Mouse (Mus musculus) splenic B cell, adult 2 months (primary cell): ENCODE measurements around the gene Pttg1ip.

Experiments used
- DNase-seq: peaks from one replicate; pipeline ENCODE4 v3.0.0-alpha.2; 2011; ENCODE audit warnings: low read depth, low spot score
- H3K27me3 ChIP-seq: 2 replicates; pipeline ENCODE4 v1.6.1; 2012; ENCODE audit warnings: mild to moderate bottlenecking, low read length, moderate library complexity, mixed read lengths; ENCODE audit not compliant: control insufficient read depth, poor library complexity, insufficient read depth, severe bottlenecking
- H3K36me3 ChIP-seq: 2 replicates; pipeline ENCODE4 v1.6.1; 2012; ENCODE audit warnings: mild to moderate bottlenecking, low read length, moderate library complexity, mixed read lengths; ENCODE audit not compliant: control insufficient read depth, poor library complexity, insufficient read depth, severe bottlenecking

The Pttg1ip gene

GRCm38 (mm10) chr10:77626591-77626990, 45.1 kb downstream of the Pttg1ip start:
- Histone ChIP-seq H3K27me3 (no peaks in the 10 kb centered on the region), H3K36me3 (peaks cover 5% of the 10 kb centered on the region; the same call in 1 of the 2 replicates)
- DNase-seq, result no peak

DNA sequence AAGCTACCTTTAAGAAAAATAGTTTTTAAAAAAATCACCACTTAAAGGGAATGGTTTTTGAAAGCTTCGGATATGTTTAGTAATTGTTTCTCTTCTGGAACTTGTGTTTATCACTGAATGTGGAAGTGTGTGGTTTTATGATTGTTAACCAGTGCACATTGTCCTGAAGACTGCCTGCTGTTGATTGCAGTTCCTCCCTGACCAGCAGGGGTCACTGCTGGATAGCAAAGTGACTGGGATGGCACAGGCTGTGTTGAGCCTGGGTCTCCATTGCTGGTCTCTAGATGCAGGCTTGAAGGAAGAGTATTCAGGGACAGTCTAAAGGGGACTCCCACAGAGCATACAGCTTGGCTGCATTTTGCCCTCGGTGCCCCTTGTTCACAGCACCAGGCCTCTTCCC, 46.0 kb downstream of the Pttg1ip start:
- peak; percentile 92 for DNase-seq
- H3K27me3 ChIP-seq, result no peaks in the 10 kb centered on the region
- H3K36me3 ChIP-seq, result peaks cover 5% of the 10 kb centered on the region; the same call in 1 of the 2 replicates

GRCm38 (mm10) chr10:77629163-77629562, 47.6 kb downstream of the Pttg1ip start:
- no peak for DNase-seq
- peaks cover 2% of the 10 kb centered on the region; the same call in 1 of the 2 replicates for H3K36me3 ChIP-seq

DNA sequence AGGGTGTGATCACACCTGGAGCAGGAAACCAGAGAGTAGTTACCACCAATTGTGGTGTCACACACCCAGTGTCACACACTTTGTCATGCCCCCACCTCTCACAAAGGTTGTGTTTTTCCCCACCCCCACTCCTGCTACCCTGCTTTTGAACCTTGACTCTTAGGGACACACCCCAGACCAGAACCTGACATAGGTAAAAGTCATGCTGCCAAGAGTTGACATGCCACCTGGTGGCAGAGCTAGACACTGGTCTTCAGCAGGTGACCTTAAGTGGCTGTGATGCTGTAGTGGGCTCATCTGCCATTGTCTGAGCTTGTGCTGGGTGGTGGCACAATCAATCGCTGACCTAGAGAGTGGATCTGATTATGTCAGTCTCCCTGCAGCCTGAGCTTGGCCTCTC, 48.5 kb downstream of the Pttg1ip start:
- Histone ChIP-seq H3K27me3 (no peaks in the 10 kb centered on the region), H3K36me3 (peaks cover 2% of the 10 kb centered on the region; the same call in 1 of the 2 replicates)
- DNase-seq, result peak; percentile 63

More at GRCm38 (mm10) chr10:77629163-77629562, 47.6 kb downstream of the Pttg1ip start:
- H3K27me3 ChIP-seq, result no peaks in the 10 kb centered on the region

DNA sequence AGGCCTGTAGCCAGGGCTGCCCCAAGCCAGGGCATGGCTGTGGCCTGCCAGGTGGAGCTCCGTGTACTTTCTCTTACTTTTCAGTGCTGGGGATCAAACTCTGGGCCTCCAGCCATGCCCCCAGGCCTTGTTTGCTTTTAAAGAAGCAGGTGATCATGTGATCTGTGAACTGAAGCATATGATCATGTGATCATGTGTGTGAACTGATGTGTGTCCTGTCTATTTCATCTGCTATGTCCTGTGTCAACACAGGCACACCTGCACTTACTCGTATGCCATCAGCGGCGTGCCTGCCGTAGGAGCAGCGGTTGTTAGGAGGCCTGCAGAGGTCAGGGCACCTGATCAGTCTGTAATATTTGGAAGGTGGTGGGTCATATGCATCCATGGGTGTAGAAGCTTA, 52.5 kb downstream of the Pttg1ip start:
- peak; percentile 84 for DNase-seq

DNA sequence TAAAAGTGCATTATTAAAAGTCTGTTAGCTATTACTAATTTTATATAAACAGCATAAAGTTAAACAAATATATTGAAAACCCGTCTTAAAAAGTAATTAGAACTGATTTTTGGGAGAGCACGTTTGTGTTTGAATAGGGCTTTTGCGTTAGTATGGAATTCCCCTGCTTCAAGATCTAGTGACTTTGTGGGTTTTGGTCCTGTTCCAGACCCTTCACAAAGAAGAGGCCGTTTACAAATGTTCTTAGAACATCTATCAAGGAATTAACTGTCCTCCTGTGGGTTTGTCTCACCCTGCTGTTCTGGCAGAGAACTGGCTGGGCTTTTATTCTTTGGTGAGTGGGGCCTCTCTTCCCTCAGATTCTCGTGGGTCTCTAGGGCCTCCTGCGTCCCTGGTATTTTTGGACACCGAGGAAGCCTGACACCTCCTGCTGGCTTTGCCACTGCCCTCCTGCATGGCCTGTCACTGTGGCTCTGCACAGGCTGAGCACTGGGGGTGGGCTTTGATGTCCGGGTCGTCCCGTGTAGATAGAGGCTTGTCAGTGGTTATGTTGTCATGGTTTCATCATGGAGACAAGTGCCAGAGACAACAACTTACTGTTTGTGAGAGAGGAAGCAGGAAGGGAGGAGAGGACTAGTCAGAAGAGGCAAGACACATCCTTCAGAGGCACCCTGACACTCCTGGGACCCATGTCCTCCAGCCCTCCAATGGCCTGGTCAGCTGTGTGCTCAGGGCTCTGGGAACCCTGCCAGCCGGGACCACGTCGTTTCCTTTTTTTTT, 53.1 kb downstream of the Pttg1ip start:
- Histone ChIP-seq H3K27me3 (no peaks in the 10 kb centered on the region), H3K36me3 (peaks cover 2% of the 10 kb centered on the region; the same call in 1 of the 2 replicates)
- peak; percentile 38 for DNase-seq

More for the DNA sequence above, 52.5 kb downstream of the Pttg1ip start:
- Histone ChIP-seq H3K27me3 (no peaks in the 10 kb centered on the region), H3K36me3 (peaks cover 2% of the 10 kb centered on the region; the same call in 1 of the 2 replicates)

DNA sequence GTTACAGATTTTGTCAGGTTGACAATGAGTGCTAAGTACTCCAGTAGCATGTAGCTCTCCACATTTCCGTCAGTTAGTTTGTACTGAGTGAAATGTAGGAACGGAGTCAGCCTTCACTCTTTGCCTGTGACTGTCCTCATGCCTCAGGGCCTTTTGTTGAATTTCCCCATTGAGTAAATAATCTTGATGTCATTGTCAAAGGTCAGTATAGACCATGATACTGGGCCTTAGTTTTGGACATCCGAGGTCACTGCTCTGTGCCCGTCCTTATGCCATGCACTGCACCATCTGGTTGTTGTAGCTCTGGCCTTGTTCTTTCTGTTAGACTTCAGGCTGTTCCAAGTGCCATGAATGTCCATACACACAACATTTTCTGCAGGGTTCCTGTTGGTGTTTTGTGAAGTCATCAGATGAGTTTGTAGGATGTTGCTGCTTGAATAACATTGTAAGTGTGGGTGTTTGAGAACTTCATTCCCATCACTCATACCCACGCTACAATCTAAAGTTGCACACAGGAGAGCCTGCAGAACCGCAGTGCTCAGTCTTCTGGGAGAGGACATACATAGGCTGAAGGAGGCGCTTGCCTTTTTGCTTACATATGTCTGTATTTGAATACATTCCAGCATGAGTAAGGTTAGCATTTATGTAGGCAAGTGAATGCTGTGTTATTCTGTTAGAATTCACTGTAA, 54.9 kb downstream of the Pttg1ip start:
- Histone ChIP-seq H3K27me3 (no peaks in the 10 kb centered on the region), H3K36me3 (no peaks in the 10 kb centered on the region; the same call in 1 of the 2 replicates)
- no peak for DNase-seq

DNA sequence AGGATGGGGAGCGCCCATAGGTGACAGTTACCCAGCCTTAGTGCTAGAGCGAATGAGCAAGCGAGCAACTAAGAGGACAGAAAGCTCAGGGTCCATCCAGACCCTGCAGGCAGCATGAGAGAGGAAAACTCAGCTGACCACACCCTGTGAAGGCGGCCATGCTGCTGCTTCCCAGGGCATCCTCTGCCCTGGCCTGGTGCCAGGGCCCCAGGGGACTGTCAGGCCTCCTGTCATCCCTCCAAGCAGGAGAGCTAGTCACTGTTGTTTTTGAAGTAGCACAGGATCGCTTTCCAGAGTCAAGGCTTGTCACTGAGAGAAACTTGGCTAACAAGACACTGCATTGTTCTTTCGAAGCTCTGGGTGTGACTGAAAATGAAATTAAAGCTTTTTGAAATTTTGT, 57.4 kb downstream of the Pttg1ip start:
- Histone ChIP-seq H3K27me3 (no peaks in the 10 kb centered on the region), H3K36me3 (peaks cover 5% of the 10 kb centered on the region)
- no peak for DNase-seq

GRCm38 (mm10) chr10:77643160-77643559, 61.6 kb downstream of the Pttg1ip start:
- Histone ChIP-seq H3K36me3 (peaks cover 8% of the 10 kb centered on the region), H3K27me3 (no peaks in the 10 kb centered on the region)
- DNase-seq, result no peak

DNA sequence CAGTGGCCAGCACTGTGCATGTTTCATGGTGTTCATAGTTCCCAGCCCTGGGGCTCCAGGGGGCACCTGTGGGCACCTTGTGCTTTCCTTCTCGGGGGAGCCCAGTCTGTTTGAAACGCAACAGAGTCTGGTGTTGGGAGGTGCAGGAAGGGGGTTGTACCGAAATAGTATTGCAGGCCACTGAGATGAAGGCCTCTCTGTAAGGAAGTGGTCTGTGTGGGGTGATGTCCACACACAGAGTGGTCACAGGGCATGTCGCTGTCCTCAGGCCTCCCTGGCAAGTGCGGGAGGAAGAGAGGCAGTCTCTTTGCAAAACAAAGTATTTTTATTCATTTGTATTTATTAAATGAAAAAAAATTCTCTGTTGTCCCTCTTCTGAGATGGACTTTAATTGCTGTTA, 64.1 kb downstream of the Pttg1ip start:
- peaks cover 8% of the 10 kb centered on the region for H3K36me3 ChIP-seq
- no peak for DNase-seq
- no peaks in the 10 kb centered on the region for H3K27me3 ChIP-seq

- no peak for DNase-seq
- Histone ChIP-seq H3K27me3 (no peaks in the 10 kb centered on the region), H3K36me3 (peaks cover 8% of the 10 kb centered on the region)
Measured at GRCm38 (mm10) chr10:77647461-77647860, 65.9 kb downstream of the Pttg1ip start.

- no peaks in the 10 kb centered on the region for H3K27me3 ChIP-seq
- DNase-seq, result no peak
- H3K36me3 ChIP-seq, result peaks cover 6% of the 10 kb centered on the region
Measured at GRCm38 (mm10) chr10:77647901-77648300, 66.4 kb downstream of the Pttg1ip start.
